Mouse (Mus musculus): Measurements from ENCODE around the gene Zfp366.
"Not testable (repeated sequence)": the region's sequence is repeated elsewhere in the genome, so short reads cannot be mapped to it uniquely, and the experiment has no call there.

Zfp366 gene

DNA sequence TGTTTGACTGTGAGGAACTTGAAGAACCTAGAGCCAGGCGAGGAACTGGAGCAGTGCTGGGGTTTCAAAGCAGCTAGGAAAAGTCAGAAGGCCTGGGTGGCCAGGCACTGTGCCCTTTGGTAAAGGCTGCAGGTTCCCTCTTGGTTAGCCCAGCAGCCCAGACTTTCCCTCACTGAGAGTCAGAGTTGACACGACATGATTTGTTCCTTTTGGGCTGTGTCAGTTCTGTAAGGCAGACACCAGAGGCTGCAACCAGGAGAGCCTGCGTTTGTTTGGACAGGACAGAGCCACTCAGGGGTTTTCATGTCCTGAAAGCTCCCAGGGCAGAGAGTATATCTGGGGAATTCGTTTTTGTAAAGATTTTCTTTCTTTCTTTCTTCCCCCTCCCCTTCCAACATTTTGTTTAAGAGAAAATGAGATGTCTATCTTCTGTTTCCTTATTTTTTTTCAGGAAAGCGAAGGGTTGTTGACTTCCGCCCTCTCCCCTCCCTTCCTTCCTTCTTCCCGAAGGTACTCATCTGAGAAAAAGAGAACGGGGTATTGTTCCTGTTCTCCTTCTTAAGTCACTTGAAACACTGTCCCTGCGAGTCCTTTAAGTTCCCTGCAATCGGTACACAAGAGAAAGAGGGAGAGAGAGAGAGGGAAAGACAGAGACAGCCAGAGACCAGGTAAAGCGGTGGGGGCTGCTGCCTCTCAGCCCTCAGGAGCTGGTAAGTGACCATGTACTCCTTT, at the start of gene Zfp366:
Zfp366 (plus strand) TSS at position 669 of the 732 bp plus-strand sequence.
- no peak for DNase-seq (ENCODE audit: extremely low spot score, low read depth, low spot score)

DNA sequence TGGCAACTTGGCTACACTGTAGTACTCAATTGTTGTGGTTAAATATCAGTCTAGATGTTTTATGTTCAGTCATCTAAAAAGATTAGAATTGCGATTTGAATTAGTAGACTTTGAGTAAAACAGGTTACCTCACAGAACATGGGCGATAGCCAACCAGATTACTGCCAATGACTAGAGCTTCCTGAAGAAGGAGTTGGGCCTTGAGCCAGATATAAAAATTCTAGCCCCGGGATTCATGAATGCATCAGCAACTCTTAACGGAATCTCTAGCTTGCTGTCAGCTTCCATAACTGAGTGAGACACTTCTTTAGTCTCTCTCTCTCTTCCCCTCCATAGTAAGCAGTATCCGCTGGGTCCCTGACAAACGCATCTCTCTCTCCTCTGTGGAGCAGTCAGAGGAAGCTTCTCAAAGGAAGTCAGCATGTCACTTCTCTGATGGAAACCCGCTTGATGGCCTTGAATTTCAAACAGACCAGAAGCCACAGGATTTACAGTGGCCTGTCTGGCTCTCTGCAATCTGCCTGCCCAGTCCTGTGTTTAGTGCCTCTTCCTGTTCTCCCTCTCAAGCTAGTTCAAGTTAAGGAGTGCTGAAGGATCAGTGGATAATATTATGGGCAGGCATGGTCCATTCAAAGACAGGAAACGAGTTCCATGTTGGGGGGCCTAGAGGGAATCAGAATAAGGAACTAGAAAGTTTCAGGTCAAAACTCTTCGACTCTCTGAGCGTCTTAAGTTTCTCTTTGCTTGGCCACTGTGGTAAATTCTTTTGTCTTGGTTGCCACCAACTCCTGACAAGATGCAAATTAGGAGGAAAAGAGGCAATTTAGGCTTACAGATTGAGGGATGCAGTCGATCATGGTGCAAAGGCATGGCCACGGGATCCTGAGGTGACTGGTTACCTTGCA, 46.0 kb upstream of the Zfp366 start:
- DNase-seq (ENCODE audit: extremely low spot score, low read depth, low spot score), result no peak

GRCm38 (mm10) chr13:99146355-99146871, 38.2 kb upstream of the Zfp366 start:
- no peak for DNase-seq (ENCODE audit: extremely low spot score, low read depth, low spot score)

GRCm38 (mm10) chr13:99147645-99148111, 36.9 kb upstream of the Zfp366 start:
- DNase-seq (ENCODE audit: extremely low spot score, low read depth, low spot score), result no peak

DNA sequence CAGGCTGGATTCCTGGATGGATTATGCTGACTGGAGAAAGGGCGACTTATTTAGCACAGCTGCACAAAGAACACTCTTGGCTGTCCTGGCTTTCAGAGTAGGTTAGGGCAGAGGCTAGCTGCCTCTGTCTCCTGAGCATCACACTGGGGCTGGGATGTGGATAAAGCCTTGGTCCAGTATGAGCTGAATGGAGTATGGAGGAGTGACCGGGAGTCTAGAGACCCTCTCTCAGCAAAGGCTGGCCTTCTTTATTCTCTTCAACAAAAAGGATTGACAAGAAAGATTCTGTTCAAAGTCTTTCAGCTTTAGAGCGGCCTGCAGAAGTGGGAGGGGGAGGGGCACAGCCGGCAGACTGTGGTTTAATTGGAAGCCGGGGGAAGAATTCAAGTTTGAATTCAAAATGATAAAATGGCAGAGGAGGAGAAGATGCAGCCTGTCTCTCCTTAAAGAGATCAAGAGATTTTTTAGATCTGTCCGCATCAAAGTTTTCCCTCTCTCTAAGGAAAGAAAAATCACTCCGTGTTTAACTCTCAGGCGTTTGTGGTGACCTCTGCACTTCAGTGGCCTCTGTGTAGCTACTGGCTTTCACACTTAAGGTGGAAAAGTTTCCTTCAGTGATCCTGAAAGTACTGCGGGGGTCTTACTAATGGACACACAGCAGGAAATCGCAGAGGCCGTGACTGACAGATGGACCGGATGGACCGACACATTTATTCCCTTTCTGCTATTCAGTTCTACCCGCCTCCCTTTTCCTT, 34.9 kb upstream of the Zfp366 start:
- DNase-seq (ENCODE audit: extremely low spot score, low read depth, low spot score), result no peak

GRCm38 (mm10) chr13:99150626-99151025, 34.0 kb upstream of the Zfp366 start:
- DNase-seq (ENCODE audit: extremely low spot score, low read depth, low spot score), result no peak

GRCm38 (mm10) chr13:99151121-99151520, 33.5 kb upstream of the Zfp366 start:
- no peak for DNase-seq (ENCODE audit: extremely low spot score, low read depth, low spot score)

- no peak for DNase-seq (ENCODE audit: extremely low spot score, low read depth, low spot score)
Measured at GRCm38 (mm10) chr13:99152305-99152930, 32.2 kb upstream of the Zfp366 start.

DNA sequence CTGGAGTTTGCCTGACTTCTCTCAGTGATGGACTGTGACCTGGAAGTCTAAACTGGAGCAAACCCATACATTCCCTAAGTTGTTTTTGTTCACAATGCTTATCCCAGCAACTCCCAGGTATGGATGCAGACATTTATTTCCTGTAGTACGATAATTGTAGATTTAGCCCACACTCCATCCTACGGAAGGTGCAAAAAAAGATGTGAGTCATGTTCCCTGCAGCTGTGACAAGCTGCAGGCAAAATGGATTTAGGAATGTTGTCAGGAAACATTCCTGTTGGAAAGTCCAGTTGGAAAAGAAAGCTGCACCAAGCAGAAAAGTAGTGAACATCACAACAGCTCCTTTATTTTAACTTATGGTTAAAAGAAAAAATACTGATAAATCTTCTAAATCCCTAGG, 26.9 kb upstream of the Zfp366 start:
- DNase-seq (ENCODE audit: extremely low spot score, low read depth, low spot score), result no peak

DNA sequence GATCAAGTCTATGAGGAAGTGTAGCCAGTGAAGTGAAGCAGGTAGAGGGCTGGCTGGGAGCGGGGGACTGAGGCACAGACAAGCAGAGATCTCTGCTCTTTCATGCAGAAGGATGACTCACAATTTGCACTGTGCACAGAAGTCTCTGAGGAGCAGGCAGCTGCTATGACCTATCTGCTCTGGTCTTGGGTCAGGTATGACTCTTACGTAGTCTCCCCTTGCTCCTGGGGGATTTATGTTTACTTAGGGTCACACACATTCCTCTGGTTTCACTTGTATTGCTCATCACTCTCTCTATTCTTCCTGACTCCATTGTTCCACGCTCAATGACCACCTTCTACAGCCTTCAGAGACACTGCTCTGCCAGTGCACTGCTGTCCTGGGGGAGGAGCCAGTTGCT, 25.9 kb upstream of the Zfp366 start:
- no peak for DNase-seq (ENCODE audit: extremely low spot score, low read depth, low spot score)

GRCm38 (mm10) chr13:99163071-99163470, 21.6 kb upstream of the Zfp366 start:
- no peak for DNase-seq (ENCODE audit: extremely low spot score, low read depth, low spot score)

- DNase-seq (ENCODE audit: extremely low spot score, low read depth, low spot score), result no peak
Measured at GRCm38 (mm10) chr13:99163521-99164359, 20.9 kb upstream of the Zfp366 start.

GRCm38 (mm10) chr13:99164360-99164759, 20.3 kb upstream of the Zfp366 start:
- no peak for DNase-seq (ENCODE audit: extremely low spot score, low read depth, low spot score)

DNA sequence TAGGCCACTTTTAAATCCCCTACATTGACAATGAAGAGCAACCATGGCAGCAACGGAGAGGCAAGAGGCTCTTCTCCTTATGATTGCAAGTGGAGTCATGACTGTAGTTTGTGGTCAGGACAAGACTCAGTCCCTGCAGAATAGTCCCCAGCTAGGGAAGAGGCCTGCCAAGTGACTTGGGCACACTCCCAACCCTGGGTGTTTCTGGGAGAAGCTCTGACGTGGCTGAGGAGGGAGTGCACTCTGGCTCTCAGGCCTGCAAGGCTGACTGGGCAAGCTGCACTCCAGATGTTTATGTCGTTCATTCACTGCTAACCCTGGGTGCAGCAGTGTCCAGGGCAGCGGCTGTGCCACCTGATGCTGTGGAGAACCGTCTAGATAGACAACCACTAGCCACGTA, 15.2 kb upstream of the Zfp366 start:
- no peak for DNase-seq (ENCODE audit: extremely low spot score, low read depth, low spot score)

DNA sequence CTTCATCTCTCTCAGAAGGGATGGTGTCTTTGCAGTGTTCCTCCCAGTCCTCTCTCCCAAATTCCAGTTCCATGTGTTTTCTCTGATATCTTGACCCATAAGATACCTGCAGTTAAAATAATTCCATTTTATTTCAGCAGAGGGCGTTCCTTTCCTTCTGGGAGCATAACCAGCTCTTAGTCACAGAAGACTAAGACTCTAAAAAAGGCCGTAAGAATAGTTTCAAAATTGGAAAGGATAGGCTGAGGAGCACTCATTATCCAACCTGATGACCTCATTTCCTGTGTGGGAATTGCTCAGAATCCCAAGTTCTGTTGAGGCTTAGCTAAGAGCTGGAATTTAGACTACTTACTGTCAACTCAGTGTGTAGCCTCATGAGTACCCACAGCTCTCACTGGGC, 14.3 kb upstream of the Zfp366 start:
- no peak for DNase-seq (ENCODE audit: extremely low spot score, low read depth, low spot score)

GRCm38 (mm10) chr13:99173849-99174248, 10.8 kb upstream of the Zfp366 start:
- no peak for DNase-seq (ENCODE audit: extremely low spot score, low read depth, low spot score)

DNA sequence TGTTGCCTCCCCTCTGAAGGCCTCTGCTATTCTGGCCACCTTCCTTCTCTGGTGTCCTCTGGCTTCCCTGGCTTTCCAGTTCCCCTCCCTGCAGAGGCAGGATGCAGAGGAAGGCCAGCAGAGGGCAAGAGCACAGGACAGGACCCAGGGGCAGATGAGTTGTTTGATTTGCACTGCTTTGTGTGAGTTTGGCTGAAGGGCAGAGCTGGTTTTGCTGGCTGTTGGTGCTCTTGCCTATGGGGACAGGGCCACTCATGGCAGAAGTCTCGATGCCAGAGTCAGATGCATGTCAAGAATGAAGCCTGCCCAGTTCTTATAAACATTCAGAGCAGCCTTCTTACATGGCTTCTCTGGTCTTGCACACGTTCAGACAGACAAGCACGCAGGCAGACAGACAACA, 1.8 kb upstream of the Zfp366 start:
- DNase-seq (ENCODE audit: extremely low spot score, low read depth, low spot score), result not testable (repeated sequence)

DNA sequence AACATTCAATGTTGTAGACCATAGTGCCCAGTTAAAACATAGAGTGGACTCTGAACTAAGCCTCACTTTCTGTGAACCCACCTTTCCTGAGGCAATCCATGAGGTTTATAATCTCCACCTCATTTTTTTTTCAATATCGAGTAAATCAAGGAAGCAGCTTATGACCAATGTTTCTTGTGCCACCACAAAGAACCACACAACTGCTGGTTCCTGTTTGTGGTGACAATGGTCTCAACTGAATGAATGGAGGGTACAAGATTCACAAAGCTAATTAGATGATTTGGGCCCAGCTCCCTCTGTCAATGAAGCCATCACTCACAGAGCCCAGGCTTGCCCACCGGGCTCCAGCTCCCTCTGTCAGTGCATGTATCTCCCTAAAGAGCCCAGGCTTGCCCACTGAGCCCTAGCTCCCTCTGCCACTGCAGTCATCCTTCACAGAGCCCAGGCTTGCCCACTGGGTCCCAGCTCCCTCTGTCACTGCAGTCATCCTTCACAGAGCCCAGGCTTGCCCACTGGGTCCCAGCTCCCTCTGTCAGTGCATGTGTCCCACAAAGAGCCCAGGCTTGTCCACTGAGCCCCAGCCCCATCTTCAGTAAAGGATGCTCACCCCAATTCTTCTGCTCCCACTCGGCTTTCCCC, 1.2 kb upstream of the Zfp366 start:
- DNase-seq (ENCODE audit: extremely low spot score, low read depth, low spot score), result no peak

DNA sequence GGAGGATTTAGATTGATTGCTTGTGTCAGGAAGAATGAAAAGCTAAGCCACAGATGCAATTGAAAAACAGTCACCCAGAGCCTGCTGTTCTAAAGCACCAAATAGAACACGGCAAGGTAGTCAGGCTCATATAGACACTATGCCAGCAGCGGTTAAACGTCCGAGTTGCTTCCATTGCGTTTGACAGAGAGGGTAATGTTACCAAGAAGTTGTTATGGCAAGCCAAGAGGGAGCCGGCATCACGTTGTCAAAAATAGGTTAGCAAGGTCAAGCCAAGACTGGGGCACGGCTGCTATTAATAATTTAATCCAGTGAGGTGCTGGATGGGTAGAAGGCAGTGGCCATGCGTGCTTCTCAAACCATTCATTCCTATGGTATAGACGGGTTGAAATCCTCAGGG, 950 bp downstream of the Zfp366 start:
- no peak for DNase-seq (ENCODE audit: extremely low spot score, low read depth, low spot score)

All from hindlimb bud, embryonic 11.5 days (tissue).